Mouse (Mus musculus) embryo, embryonic 9.5 days (tissue): ENCODE results near the gene Lasp1.
"Not testable (repeated sequence)": the region's sequence is repeated elsewhere in the genome, so short reads cannot be mapped to it uniquely, and the experiment has no call there.

ENCODE experiments used
- DNase-seq: peaks from one replicate; pipeline ENCODE4 v3.0.0-alpha.2; 2017; ENCODE audit errors: extremely low spot score

Gene Lasp1

DNA sequence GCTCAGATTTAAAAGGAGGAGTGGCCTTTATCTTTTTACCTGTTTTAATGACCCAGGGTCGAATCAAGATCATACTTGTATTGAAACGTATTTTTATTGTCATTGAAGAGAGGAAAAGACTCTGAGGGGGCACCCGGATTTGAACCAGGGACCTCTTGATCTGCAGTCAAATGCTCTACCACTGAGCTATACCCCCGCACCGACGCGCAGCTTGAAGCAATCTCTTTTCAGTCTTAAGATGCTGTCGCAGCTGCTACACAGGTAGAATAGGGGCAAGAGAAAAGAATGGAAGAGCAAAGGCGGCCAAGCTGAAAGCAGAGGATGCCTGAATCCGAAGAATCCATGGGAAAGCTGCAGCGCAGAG is at the start of gene Lasp1:
TSS of gene Lasp1 (plus strand) at position 219 of the 364 bp plus-strand sequence.
- DNase-seq = peak; percentile 96

DNA sequence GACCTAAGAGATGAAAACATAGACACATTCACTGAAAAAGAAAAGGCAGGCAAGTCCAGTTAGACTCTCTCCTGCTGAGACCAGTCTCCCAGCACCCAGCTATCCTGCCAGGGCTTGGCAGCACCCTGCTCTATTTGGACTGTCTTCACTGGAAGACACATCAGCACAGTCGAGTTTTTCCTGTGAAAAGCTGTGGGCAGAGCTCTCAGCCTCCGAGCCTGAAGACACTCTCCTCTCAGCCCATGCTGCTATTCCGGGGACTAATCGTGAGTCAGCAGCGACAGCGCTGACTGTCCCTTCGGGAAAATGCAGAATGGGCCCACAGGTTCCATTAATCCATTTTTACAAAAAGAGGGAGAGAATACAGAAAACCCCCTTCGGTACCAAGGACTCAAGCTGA is 45.5 kb upstream of the Lasp1 start:
- no peak for DNase-seq

DNA sequence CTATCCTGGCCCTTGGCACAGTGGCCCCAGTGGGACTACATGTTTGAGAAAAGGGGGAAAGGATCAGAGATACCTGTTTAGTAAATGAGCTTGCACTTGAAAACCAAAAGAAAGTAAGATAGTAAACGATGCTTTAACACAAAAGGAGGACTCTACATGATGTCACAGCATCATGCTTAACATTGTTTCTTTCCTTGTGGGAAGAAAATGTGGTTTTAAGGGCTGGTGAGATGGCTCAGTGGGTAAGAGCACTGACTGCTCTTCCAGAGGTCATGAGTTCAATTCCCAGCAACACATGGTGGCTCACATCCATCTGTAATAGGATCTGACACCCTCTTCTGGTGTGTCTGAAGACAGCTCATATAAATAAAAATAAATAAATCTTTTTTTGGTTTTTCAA is 40.7 kb upstream of the Lasp1 start:
- DNase-seq = no peak

DNA sequence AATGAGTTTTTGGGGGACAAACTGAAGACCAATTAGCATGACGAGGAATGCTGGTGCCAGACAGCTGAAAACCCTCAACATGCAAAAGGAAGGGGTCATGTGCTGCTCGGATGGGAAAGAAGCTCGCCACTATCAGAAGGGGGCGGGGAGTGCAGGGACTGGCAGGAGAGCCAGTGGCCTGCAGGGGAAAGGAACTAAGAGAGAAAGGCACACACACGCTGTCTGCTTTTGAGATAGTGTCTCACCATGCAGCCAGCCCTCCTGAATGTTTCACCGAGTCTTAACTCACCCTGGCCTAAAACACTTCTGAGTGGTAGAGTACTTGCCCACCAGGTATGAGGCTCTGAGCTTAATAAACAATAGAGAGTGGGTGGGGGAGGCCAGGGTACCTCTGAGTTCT is 39.9 kb upstream of the Lasp1 start:
- DNase-seq = no peak

DNA sequence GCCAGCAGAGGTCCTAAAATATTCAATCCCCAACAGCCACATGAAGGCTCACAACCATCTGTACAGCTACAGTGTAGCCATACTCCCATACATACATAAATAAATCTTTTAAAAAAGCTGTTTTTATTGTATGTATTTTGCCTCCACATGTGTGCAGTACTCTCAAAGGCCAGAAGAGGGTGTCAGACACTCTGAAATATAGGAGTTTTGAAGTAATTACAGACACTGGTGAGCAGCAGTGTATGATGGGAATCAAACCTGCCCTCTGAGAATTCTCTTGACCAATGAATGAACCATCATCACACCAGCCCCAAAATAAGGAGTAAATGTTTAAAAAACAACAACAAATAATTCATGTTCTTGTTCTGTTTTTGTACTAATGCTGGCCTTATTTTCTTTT is 37.2 kb upstream of the Lasp1 start:
- no peak for DNase-seq

DNA sequence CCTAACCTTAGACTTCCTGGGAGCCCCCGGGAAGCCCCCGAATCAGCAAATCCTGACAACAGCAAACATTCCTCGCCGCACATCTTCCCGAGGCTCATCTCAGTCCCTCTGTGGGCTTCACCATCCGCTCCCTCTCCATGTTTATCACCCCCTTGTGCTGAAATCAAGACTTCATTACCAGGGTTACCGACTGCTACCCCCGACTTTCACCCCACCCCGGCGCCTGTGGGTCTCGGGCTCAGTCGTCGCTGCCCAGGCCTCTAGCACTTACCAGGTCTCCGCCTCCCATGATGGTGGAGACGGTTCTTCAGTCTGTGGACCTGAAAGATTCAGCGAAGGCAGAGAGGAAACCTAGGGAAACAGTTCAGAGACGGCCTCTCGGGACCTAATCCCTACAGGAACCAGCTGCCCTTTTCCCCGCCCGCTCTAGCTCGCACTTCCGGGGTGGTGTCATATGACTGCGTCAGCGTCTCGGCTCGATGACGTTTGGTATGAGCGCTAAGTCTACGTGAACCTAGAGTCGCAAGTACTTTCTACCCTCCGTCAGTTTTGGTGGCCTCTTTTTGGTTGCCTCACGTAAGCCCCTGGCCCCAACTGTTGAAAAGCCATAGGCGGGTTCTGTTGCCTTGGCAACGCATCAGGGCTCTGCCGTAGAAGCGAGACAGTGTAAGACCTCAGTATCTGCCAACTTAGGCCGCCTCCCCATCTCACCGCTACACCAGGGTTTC is 32.5 kb upstream of the Lasp1 start, which contains the start of gene Cwc25:
TSS of gene Cwc25 (minus strand) at position 403 of the 728 bp plus-strand sequence.
- DNase-seq = peak; percentile 95

DNA sequence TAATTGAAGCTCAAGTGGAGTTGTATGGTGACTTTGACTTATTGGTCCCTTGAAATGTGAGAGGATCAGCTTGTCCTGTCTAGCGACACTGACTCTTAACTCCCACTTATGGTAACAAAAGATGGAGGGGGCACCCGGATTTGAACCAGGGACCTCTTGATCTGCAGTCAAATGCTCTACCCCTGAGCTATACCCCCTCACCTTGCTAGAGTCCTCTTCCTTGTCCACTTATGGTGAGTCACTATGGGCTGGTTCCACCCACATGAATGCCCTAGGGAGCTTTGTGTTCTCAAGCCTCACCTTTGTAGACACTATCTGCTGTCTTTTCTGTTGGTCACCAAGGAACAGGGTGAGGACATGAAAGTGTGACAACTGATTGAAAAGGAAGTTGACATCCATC is 29.1 kb upstream of the Lasp1 start:
- peak; percentile 17 for DNase-seq

DNA sequence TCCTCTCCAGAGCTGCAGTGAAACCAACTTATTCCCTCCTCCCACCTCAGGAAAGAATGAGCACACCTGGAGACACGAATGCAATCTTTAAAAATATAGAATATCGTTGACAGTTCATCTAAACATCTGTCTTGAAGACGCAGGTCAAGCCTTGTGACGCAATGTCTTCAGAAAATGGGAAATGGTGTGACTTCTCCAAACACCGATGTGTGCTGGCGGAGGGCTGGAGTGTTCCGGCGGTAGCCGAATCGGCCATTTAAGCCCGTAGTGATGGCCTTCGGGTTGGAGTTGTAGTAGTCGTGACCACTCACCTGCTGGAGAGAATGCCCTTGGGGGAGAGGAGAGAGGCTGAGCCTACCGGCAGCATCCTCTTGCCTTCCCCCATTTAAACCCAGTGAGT is 27.4 kb upstream of the Lasp1 start:
- no peak for DNase-seq

DNA sequence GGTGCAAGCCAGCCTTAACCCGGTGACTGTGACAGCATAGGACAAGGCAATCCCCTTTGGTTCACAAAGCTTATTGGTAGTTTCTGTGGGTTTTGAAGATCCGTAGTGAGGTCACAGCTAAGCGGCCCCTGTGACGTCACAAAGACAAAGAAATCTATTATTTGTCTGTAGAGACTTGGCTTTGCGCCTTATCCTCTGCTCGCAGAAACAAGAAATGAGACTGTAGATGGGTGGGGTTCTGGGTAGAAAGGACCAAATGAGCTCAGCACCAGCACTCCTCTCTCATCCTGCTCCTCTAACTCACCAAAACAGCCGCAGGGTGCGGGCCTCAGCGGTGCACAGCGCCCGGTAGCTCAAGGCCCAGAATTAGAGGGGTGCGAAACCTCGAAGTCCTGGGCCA is 23.6 kb upstream of the Lasp1 start:
- DNase-seq = no peak

DNA sequence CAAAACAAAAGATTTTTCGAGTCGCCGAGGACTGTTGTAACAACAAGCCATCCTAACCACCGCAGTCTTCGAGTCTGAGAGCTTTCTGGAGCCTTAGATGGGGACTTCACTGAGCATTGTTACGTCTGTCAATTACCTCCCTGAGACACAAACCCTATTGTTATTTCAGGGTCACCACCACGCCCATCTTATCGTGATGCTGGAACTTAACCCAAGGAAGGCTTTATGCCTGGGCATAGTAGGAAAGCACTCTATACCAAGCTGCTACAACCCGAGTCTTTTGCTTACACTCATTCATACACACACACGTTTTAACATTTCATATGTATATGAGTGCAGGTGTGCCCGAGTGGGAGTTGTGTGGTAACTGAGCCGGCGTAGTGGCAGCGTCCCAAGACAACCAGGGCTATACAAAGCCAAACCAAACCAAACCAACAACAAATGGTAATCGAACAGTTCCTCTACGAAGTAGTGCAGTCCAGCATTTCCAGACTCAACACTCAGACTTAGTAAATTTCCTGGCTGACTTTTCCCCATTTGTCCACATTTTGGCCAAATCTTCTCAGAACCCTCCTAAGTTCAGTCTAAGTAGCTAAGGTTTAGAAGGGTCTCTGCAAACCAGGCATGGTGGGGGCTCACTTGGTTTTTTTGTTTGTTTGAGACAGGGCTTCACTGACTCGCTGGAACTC is 22.8 kb upstream of the Lasp1 start, which contains the start of gene 1700001P01Rik:
TSS of gene 1700001P01Rik (minus strand) at position 111 of the 689 bp plus-strand sequence.
- peak; percentile 30 for DNase-seq

DNA sequence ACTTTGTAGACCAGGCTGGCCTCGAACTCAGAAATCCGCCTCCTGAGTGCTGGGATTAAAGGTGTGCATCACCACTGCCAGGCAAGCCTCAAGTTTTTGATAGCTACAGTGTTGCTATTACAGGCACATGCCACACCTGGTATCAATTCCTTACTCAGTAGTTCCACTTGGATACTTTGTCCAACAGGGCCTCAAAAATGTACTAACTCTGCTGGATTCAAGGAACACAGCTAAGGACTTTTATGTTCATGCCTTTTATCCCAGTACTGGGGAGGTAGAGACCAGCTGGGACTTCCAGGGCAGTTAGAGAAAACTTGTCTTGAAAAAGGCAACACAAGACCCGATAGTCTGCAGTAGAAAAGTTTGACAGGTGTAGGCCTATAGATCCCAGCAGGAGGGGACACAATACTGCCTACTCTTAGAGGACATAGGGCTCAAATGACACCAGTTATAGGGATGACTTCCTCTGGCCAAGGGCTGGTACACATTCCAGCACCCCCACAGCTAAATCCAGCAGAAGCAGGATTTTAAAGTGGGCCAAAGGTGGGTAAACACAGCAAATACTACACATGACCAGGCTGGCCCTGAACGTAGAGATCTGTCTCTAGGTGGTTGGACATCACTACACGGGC is 22.2 kb upstream of the Lasp1 start:
- DNase-seq = peak; percentile 53

DNA sequence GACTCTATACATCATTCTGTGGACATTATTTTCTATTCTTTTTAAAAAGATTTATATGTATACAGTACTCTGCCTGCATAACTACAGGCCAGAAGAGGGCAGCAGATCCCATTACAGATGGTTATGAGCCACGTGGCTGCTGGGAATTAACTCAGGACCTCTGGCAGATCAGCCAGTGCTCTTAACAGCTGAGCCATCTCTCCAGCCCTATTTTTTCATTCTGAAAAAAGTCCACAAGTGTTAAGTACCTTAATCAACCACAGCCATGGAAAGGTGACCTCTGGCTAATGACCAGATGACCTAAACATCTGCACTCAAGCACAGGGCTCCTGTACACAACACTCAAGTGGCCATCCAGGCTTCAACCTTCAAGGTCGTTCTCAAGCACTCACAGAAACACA is 21.7 kb upstream of the Lasp1 start:
- peak; percentile 49 for DNase-seq

DNA sequence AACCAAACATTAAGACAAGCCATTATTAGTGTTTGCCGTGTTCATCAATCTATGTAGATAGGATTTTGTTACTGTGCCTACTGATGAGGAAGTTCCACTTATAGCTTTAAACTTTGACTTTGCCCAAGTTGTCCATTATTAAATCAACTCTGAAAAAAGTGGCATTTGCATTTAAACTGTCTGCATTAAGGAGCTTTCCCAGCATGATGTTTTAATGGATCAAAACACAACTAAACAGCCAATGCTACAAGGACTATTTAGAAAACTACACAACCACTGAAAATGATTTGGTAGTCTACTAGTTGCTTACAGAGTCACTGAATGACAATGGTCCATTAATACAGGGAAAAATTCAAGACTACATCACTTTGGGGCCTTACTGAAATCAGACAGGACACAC is 19.9 kb upstream of the Lasp1 start:
- no peak for DNase-seq

DNA sequence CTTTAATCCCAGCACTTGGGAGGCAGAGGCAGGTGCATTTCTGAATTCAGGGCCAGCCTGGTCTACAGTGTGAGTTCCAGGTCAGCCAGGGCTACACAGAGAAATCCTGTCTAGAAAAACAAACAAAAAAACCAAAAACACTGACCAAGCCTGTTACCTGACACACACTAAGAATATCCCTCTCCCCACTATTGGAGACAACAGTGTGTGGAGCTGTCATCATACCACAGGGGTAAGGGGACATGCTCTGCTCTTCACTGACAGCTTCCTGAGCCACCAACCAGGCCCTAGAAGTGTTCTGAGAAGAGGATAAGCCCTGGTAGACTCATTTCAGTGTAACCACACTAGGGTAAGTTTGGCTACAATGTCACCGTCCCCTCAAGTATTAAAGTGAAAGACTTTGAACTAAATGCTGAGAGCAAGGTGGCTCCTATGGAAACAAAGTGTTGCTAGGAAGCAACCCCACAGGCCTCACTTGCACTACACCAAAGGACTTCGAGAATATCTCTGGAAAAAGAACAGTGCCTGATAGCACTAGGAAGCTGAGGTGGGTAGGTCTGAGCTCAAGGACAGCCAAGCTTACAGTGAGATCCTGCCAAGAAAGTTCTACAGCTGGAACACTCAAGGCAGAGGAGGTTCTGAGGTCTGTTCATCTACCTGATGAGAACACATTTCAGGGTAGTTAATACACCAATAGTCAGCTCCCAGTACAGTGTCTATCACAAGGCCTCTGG is 18.7 kb upstream of the Lasp1 start:
- DNase-seq = no peak

DNA sequence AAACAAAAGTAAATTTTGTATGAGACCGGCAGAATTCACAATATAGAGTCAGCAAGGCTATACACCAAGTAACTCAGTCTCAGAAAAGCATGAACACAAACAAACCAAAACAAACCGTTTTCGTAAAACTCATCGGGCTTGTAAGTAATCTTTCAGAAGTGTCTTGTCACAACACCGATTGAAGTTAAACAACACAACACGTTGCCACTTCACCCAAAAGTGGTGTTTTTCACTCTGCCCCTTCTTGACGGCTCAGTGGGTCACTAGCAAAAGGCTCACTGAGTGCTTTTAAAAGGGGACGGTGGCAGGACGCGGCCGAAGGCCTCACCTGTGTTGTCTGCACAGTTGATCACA is 17.3 kb upstream of the Lasp1 start:
- DNase-seq = peak; percentile 31

DNA sequence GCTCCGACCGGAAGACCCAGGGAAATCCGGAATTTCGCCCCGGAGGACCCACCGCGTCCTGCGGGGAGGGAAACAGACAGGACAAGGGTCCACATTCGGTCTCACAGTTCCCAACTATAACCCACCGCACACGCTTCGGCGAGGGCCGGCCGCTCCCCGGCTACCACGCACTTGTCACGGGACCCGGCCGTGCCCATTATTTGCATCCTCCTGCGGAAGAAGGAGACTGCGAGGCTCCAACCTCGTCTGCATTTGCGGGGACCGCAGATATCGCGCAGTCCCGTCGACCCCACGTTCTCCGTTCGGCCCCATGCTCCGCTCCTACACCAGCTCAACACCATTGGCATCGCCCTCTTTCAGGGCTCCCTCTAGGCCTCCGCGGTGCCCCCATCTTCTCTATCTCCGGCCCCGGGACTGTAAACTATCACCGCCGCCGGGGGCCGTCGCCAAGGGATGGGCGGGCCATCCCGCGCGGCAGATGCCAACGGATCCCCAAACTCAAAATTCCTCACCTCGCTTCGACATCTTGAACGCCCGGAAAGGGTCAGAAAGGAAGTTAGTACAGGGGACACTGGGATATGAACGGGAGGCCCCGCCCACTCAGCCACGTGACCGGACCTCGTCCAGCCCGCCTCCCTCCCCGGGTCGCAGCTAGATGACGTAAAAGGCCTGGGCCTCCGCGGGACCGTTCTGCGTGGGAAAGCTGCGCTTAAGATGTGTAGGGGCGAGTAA is 16.8 kb upstream of the Lasp1 start, which contains the start of gene Rpl23:
TSS of gene Rpl23 (minus strand) at position 606 of the 732 bp plus-strand sequence.
- DNase-seq = peak; percentile 99

DNA sequence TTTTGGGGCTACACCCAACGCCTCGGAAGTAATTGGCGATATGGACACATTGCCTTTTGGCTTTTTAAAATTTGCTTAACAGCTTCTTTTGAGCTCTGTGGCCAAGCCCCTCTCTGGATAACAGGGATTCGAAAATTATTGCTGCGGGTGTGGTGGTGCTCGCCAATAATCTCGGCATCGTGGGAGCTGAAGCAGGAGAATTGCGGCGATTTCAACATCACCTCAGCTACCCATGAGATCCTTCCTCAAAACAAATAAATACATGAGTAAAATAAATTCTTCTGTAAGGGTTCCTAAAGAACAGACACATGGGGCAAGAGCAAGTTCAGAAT is 16.3 kb upstream of the Lasp1 start:
- DNase-seq = no peak

DNA sequence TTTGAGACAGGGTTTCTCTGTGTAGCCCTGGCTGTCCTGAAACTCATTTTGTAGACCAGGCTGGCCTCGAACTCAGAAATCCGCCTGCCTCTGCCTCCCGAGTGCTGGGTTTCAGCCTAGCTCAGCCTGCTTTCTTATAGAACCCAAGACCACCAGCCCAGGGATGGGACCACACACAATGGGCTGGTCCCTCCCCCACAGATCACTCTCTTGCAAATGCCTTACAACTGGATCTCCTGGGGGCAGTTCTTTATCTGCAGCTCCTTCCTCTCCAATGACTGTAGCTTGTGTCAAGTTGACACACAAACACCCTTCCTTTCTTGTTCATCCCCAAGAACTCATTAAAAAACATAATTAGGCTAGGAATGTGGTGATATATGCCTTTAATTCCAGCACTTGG is 10.8 kb upstream of the Lasp1 start:
- DNase-seq = no peak

DNA sequence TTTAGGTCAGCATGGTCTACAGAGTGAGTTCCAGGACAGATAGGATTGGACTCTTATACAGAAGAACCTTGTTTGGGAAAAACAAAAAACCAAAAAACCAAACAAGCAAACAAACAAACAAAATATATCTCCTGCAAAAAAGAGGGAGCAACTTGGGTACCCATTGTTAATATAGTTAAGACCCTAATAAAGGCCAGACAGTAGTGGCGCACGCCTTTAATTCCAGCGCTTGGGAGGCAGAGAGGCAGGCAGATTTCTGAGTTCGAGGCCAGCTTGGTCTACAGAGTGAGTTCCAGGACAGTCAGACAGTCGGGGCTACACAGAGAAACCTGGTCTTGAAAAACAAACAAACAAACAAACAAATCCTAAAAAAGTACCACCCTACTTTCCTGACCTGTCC is 9.1 kb upstream of the Lasp1 start:
- no peak for DNase-seq

DNA sequence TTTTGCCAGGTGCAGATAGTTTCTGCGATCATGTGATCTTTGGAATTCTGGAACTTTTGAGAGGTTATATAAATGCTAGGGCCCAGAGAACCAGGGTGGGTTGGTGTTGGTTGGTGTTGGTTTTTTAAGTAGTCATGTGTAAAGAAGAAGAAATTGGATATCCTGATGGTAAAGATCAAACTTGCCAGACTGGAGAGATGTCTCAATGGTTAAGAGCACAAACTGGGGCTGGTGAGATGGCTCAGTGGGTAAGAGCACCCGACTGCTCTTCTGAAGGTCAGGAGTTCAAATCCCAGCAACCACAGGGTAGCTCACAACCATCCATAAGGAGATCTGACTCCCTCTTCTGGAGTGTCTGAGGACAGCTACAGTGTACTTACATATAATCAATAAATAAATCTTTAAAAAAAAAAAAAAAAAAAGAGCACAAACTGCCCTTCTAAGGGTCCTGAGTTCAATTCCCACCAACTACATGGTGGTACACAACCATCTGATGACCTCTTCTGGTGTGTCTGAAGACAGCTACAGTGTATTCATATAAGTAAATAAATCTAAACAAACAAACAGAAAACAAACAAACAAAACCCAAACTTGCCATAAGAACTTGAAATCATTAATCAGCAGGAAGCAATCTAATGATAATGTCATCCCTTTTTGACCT is 7.9 kb upstream of the Lasp1 start:
- not testable (repeated sequence) for DNase-seq

DNA sequence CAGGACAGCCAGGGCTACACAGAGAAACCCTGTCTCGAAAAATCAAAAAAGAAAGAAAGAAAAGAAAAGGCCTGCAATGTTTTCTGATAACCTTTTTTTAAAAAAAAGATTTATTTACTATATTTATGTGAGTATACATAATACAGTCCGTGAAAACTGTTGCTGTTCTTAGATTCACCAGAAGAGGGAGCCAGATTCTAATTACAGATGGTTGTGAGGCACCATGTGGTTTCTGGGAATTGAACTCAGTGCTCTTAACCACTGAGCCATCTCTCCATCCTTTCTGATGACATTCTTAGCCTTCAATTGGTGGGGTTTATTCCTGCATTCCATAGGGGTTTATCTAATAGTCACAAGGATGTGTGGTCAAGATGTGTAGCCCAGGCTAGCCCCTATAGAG is 5.6 kb upstream of the Lasp1 start:
- DNase-seq = peak; percentile 58
